In genomic region chr5:96267017-96267702, GRCm38 (mm10) we compare ENCODE assay signal across 10 mouse cellular contexts. TPM values are rescaled to one million over a fixed set of nuclear protein-coding genes. Genes with fewer than 3 reads are reported as not detected.
DNase-seq lines count a peak whose midpoint lies in the region; ATAC-seq lines count a peak whose summit lies in the region.
"Had no signal": no experiment of that assay in that cellular context is flagged by ENCODE, and none has a peak within 500 bp of the region (broad histone marks: within the 10 kb centered on the region; RNA-seq: fewer than 3 reads in every experiment).

No protein-coding gene starts in this region.

- no peak overlapping the region for H3K4me2 ChIP-seq in forebrain, embryonic 15.5 days (replicated peaks)
- no peak overlapping the region for H3K4me2 ChIP-seq in intestine, embryonic 15.5 days (replicated peaks)
- H3K4me2 ChIP-seq: embryonic facial prominence, embryonic 15.5 days; neural tube, embryonic 13.5 days had no signal

- no peaks in the 10 kb centered on the region for H3K27me3 ChIP-seq in forebrain, embryonic 15.5 days
- no peaks in the 10 kb centered on the region for H3K27me3 ChIP-seq in intestine, embryonic 15.5 days (replicated peaks)
- H3K27me3 ChIP-seq: embryonic facial prominence, embryonic 15.5 days; neural tube, embryonic 13.5 days had no signal

- peak; percentile 61 for ATAC-seq in forebrain, embryonic 15.5 days (replicated peaks)
- ATAC-seq in intestine, embryonic 15.5 days, result peak; percentile 59; the same call in 1 of the 2 replicates

- WGBS in forebrain, embryonic 15.5 days, result 63% methylated on average over 3 of the region's 3 CpGs
- 59% methylated on average over 3 of the region's 3 CpGs for WGBS in intestine, embryonic 15.5 days

- no peak overlapping the region for H3K27ac ChIP-seq in forebrain, embryonic 15.5 days (replicated peaks)
- H3K27ac ChIP-seq in intestine, embryonic 15.5 days, result no peak overlapping the region
- H3K27ac ChIP-seq: embryonic facial prominence, embryonic 15.5 days; neural tube, embryonic 13.5 days had no signal

- no peak overlapping the region for H3K4me3 ChIP-seq in forebrain, embryonic 15.5 days
- no peak overlapping the region for H3K4me3 ChIP-seq in intestine, embryonic 15.5 days (replicated peaks)
- H3K4me3 ChIP-seq: embryonic facial prominence, embryonic 15.5 days; neural tube, embryonic 13.5 days had no signal

- no peaks in the 10 kb centered on the region for H3K4me1 ChIP-seq in forebrain, embryonic 15.5 days
- no peaks in the 10 kb centered on the region for H3K4me1 ChIP-seq in intestine, embryonic 15.5 days (replicated peaks)
- H3K4me1 ChIP-seq: embryonic facial prominence, embryonic 15.5 days; neural tube, embryonic 13.5 days had no signal

- peaks cover 7% of the 10 kb centered on the region; the same call in 1 of the 2 replicates for H3K36me3 ChIP-seq in forebrain, embryonic 15.5 days
- 0 out of 2 replicates have a peak, but pooled peaks cover 6% of the 10 kb centered on the region for H3K36me3 ChIP-seq in intestine, embryonic 15.5 days

- H3K9ac ChIP-seq in forebrain, embryonic 15.5 days (replicated peaks), result no peak overlapping the region
- no peak overlapping the region for H3K9ac ChIP-seq in intestine, embryonic 15.5 days
- H3K9ac ChIP-seq: embryonic facial prominence, embryonic 15.5 days; neural tube, embryonic 13.5 days had no signal

- H3K9me3 ChIP-seq in forebrain, embryonic 15.5 days, result no peaks in the 10 kb centered on the region
- H3K9me3 ChIP-seq in intestine, embryonic 15.5 days, result no peaks in the 10 kb centered on the region
- H3K9me3 ChIP-seq: embryonic facial prominence, embryonic 15.5 days; neural tube, embryonic 13.5 days had no signal

- intact Hi-C loops in left cerebral cortex, postnatal 25 days (cut with DNase I), result loop anchor here (5.0 kb wide), 2 partner anchors 105 to 410 kb away; partner anchors contain the start of gene Fras1

- DNase-seq in ovary, postnatal 10 days (ENCODE audit: low spot score), result peak; percentile 27
- no peak for DNase-seq in ovary, adult 18-20 months (ENCODE audit: low spot score)
- peak; percentile 32 for DNase-seq in brain, embryonic 18.5 days (ENCODE audit: low read depth, low spot score)
- DNase-seq in left cerebral cortex, postnatal 25 days (ENCODE audit: low spot score in 2 of 2), result peak; percentile 69 to 70
- DNase-seq in monocyte, adult 2 months (ENCODE audit: low read depth in 1 of 2, low spot score in 2 of 2), result peak; percentile 4 to 5
- peak; percentile 46 for DNase-seq in thymus, postnatal 25 days

RNA-seq across cellular contexts. Expression of gene Mrpl1, which starts 57.9 kb away (rescaled TPM):
- polyA plus RNA-seq in forebrain, embryonic 15.5 days (2015; fragmentation: Nextera tagmentation; extraction: Ambion mirVana), result 16.5 and 16.7 TPM in 2 replicates
- polyA plus RNA-seq in intestine, embryonic 15.5 days (2015; fragmentation: Nextera tagmentation; extraction: Ambion mirVana), result 27.5 and 28.9 TPM in 2 replicates
- total RNA-seq in left cerebral cortex, postnatal 25 days (2021), result 10 to 100 TPM; 13.9 to 16.3 TPM
